Mouse (Mus musculus): ENCODE data around the gene Mrpl53. TPM values are rescaled to one million over a fixed set of nuclear protein-coding genes. Genes with fewer than 3 reads are reported as not detected.
"Not testable (repeated sequence)": the region's sequence is repeated elsewhere in the genome, so short reads cannot be mapped to it uniquely, and the experiment has no call there.

Mrpl53 gene
- total RNA-seq, 1 experiment from 2014 or later = 112 TPM

DNA sequence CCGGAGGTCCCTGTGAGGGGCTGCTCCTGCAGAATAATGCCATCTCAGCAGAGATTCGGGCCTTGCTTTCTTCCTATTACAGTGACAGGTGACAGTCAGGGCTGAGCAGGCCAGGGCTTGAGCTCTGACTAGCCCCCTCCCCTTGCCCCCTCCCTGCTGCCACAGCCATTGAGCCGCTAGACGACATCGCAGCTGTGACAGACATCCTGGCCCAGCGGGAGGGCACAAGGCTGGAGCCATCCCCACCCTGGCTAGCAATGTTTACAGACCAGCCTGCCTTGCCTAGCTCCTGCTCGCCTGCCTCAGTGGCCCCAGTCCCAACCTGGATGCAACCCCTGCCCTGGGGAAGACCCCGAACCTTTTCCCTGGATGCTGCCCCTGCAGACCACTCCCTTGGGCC is 42.9 kb downstream of the Mrpl53 start:
- no peak for DNase-seq

DNA sequence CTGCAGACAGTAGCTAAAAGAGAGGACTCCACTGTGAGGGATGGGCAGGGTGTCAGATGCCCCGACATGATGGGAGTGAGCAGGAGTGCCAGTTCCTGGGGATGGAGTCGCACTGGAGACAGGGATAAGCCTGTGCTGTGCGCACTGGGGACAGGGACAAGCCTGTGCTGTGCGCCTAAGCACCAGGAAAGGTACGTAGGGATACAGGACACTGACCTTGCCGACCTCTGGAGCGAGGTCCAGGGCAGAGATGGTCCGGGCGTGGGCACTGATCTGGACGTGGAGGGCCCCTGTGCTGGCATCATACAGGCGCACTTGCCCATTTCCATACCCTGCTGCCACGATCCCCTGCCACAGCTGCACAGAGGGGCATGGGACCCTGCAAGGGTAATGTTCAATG is 44.2 kb downstream of the Mrpl53 start:
- DNase-seq = no peak

- no peak for DNase-seq
These were observed 44.6 kb downstream of the Mrpl53 start for GRCm38 (mm10) chr6:83153485-83153884.

DNA sequence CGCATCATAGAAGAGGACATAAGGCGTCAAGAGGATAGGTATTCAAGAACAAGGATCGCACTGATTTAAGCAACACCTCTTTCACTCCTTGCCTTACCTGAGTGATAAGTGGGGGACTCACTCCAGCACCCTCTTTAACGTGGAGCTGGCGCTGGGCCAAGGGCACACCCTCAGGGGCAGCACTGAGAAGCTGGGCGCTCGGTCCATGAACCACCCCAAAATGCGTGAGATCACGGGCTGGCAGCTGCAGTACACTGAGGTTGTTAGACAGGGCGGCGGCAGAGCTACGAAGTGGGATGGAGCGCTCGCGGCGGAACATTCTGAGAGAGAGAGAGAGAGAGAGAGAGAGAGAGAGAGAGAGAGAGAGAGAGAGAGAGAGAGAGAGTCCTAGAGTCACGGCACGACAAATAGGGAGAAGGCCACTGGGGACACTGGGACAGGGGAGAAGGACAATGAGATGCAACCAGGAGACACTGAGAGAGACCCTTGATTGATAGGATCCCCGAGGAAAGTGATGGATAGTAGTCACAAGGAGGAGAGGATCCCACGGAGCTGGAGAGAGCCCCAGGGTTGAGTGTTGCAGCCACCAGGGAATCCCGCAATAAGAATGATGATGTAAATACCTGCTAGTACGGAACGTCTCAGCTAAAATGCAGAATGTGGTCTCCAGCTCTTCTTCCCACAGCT is 46.9 kb downstream of the Mrpl53 start:
- DNase-seq = no peak

- peak; percentile 65 for DNase-seq
These were observed 47.4 kb downstream of the Mrpl53 start, which contains the start of the genes Wdr54 and 1700003E16Rik for GRCm38 (mm10) chr6:83156259-83156684. Gene Wdr54 (minus strand): TSS chr6:83156397. Gene 1700003E16Rik (plus strand): TSS chr6:83156404.

DNA sequence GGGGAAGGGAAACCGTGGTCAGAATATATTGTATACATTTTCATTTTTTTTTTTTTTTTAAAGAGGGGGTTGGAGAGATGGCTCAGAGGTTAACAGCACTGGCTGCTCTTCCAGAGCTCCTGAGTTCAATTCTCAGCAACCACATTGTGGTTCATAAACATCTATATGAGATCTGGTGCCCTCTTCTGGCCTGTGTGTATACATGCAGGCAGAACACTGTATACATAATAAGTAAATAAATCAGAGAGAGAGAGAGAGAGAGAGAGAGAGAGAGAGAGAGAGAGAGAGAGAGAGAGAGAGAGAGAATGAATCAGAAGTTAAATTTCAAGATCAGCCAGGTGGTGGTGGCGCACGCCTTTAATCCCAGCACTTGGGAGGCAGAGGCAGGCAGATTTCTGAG is 50.6 kb downstream of the Mrpl53 start:
- not testable (repeated sequence) for DNase-seq

Small RNAs within 50 kb of the gene (microRNA-seq; reads per million reads assigned to microRNA genes)
- gene Mir3470a = 0 reads per million in 2 experiments

Other genes with a start within 250 kb of the Mrpl53 start
- 1.00 and 1.4 TPM in 2 replicates for gene Sema4f, start 169.3 kb upstream of the Mrpl53 start, total RNA-seq (2021)
- gene M1ap, start 162.1 kb upstream of the Mrpl53 start, total RNA-seq (2021) = not detected in 2 replicates
- 10.1 and 15.9 TPM in 2 replicates for gene Dok1, start 75.6 kb upstream of the Mrpl53 start, total RNA-seq (2021)
- gene Loxl3, start 74.9 kb upstream of the Mrpl53 start, total RNA-seq (2021) = 2.3 and 2.5 TPM in 2 replicates
- 214 TPM in 2 replicates for gene Aup1, start 54.5 kb upstream of the Mrpl53 start, total RNA-seq (2021)
- gene Htra2, start 53.8 kb upstream of the Mrpl53 start, total RNA-seq (2021) = 59.1 and 70.1 TPM in 2 replicates
- gene Dqx1, start 51.2 kb upstream of the Mrpl53 start, total RNA-seq (2021) = 4.0 and 4.4 TPM in 2 replicates
- gene Tlx2, start 38.7 kb upstream of the Mrpl53 start, total RNA-seq (2021) = 14.0 and 14.2 TPM in 2 replicates
- 61.8 and 64.2 TPM in 2 replicates for gene Pcgf1, start 31.2 kb upstream of the Mrpl53 start, total RNA-seq (2021)
- gene Lbx2, start 22.7 kb upstream of the Mrpl53 start, total RNA-seq (2021) = 11.6 and 22.8 TPM in 2 replicates
- 10.3 and 10.4 TPM in 2 replicates for gene Ccdc142, start 7.4 kb upstream of the Mrpl53 start, total RNA-seq (2021)
- gene Gm42688, start 7.4 kb upstream of the Mrpl53 start, total RNA-seq (2021) = 10.6 and 12.1 TPM in 2 replicates
- 76.1 and 82.2 TPM in 2 replicates for gene Mogs, start 6.5 kb downstream of the Mrpl53 start, total RNA-seq (2021)
- 92.3 and 118 TPM in 2 replicates for gene Wbp1, start 12.5 kb downstream of the Mrpl53 start, total RNA-seq (2021)
- 24.3 and 31.3 TPM in 2 replicates for gene Ino80b, start 16.4 kb downstream of the Mrpl53 start, total RNA-seq (2021)
- gene Rtkn, start 26.4 kb downstream of the Mrpl53 start, total RNA-seq (2021) = 17.6 and 22.6 TPM in 2 replicates
- gene Wdr54, start 47.4 kb downstream of the Mrpl53 start, total RNA-seq (2021) = 1.2 and 5.1 TPM in 2 replicates
- gene 1700003E16Rik, start 47.4 kb downstream of the Mrpl53 start, total RNA-seq (2021) = 0.61 and 1.2 TPM in 2 replicates
- 138 and 172 TPM in 2 replicates for gene Dctn1, start 56.9 kb downstream of the Mrpl53 start, total RNA-seq (2021)
- gene Slc4a5, start 110.8 kb downstream of the Mrpl53 start, total RNA-seq (2021) = 0.12 TPM in 1 of 2 replicates, not detected in the other
- gene Mthfd2, start 216.9 kb downstream of the Mrpl53 start, total RNA-seq (2021) = 29.2 and 47.6 TPM in 2 replicates
- gene Mob1a, start 217.0 kb downstream of the Mrpl53 start, total RNA-seq (2021) = 81.3 and 81.9 TPM in 2 replicates
- gene Bola3, start 240.1 kb downstream of the Mrpl53 start, total RNA-seq (2021) = 193 and 211 TPM in 2 replicates

Measured in adrenal gland, postnatal 25 days (tissue).